Mouse (Mus musculus) forelimb bud, embryonic 11.5 days (tissue): ENCODE results near the gene Fam184a.

Experiments
- DNase-seq: peaks from one replicate; pipeline ENCODE4 v3.0.0-alpha.2; 2012; ENCODE audit warnings: low read depth, low spot score

Fam184a gene

DNA sequence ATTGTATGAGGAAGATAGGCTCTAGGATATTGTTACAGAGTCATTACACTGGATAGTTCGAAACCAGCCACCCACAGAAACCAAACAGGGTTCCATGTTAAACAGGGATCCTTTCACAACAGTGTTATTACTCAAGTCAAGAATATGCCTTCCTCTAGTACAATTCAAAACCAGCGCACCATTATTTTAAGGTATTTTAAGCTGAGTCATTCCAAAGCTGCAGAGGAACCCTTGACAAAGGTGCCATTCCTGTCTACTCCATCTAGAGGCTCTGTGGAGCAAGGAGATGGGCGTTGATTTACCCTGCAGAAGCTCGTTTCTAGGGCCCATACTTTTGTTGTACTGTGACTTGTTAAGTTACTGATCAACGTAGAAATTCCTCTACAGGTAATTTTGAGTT, 152.1 kb downstream of the Fam184a start:
- peak; percentile 30 for DNase-seq

DNA sequence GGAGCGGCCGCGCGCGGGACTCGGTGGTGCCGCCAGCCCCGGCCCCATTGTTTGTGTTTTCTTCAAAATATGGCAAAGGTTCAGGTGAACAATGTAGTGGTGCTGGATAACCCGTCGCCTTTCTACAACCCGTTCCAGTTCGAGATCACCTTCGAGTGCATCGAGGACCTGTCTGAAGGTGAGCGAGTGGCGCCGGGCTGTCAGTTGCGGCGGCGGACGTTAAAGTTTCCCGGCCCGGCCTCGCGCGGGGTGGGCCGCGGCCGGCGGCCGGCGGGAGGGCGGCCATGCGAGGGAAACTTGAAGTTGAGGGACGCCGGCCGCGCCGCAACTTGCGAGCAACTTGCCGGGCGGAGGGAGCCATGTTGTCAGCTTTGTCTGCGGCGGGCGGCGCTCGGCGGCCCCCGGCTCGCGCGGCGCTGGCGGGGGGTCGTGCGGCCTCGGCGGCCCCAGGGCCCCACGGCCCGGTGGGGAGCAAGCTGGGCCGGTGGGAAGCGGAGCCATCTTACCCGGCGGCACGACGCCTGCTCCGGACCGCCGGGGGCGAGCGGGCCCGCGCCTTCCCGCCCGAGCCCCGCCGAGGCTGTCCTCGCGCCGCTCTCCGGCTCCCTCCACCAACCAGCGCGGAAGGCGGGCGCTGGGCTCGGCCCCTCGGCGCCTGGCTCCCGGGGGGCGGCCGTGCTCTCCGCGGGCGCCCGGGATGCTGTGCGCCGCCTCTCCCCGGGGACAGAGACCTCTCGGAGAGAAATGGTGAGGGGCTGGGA, 153.6 kb downstream of the Fam184a start:
- DNase-seq, result peak; percentile 18

DNA sequence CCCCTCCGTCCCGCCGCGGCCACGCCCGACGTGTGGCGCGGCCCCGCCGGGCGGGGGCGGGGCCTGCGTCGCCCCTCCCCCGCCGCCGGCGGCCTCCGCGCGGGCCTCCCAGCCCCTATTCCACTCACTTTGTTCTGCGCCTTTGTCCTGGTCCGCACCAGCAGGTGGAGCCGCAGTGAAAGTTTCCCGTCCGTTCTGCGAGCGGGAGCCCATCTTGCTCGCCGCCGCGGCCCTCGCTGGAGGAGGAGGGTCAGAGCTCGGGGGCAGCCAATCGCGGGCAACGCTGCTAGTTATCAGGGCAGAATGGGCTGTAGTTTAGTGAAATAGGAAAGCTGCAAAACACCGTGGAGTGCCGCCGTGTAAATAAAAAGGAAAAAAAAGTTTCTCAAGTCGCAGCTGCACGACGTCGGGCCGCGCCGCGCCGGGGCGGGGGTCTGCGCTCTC, 154.2 kb downstream of the Fam184a start, which contains the start of gene Asf1a:
TSS of gene Asf1a (plus strand) at position 81 of the 444 bp plus-strand sequence.
- DNase-seq, result peak; percentile 97

DNA sequence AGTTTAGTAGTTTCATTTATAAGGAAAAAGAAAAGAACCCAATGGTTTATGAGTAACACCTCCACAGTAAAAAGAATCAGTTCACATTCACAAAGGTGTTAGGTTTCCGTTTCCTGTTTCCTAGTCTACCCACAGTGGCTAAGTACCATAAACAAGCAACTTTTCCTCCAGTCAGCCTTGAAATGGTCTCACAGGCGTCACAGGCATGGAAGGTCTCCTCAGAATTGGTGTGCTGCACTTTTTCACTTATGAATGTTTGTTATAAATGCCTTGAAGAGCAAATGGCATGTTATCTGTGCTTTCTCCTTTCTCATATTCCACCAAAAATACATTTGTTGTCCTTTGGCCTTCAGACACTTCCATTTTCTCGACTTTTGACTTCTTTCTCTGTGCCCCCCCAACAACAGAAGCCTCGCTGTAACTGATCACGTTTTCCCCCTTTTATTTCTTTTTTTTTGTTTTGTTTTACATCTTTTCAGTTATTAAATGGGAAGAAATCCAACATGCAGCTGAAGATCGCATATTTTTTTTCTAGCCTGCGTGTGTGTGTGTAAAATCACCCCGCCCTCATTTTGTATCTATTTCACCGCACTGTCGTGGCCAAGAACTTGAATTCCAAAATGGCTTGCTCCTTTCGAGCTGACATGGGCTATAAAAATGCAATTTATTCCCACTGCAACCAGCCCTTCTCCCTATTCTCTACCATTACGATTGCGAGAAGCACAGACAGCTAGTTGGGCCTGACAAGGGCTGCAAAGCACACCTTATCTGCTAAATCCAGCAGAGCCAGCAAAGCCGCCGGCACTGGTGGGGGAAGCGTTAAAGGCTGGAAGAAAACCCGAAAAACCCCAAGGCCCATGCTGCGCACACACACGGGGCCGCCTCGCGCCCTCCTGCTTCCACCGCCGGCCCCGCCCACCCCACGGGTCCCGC, 154.9 kb downstream of the Fam184a start:
- peak; percentile 23 for DNase-seq

DNA sequence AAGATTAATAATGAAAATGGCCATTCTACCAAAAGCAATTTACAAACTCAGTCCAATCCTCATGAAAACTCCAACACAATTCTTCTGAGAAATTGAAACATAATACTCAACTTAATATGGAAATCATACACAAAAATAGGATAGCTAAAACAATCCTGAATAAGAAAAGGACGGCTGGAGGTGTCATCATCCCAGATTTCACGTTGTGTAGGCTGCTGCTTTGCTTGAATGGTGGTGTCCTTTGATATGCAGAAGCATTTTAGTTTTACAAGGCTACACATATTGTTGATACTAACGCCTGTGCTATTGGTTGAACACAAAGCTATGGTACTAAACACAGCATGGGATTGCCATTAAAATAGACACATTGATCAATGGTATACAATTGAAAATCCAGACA, 165.1 kb downstream of the Fam184a start:
- no peak for DNase-seq
